Mouse (Mus musculus) embryo, embryonic 10 days (tissue): ENCODE results near the gene Sult2a7.

ENCODE experiments used
- DNase-seq: peaks from one replicate; pipeline ENCODE4 v3.0.0-alpha.2; 2015; ENCODE audit warnings: low spot score

Gene Sult2a7

DNA sequence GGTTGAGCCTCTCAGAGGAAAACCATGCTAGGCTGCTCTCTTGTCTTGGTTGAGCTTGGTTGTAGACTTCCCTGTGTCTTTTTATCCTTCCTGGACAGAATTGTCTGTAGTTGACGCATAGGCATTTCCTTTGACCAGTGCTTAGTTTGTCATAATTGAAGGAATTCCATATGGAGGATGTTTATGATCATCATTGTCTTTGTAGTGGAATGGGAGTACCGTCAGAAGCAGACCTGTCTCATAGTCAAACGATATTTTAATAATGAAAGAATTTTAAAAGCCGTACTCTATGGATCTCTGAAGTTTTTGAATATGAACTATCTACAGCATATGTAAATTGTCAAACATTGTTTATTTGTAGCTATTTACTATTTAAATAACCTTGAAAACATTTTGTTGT, at the start of gene Sult2a7:
Sult2a7 (minus strand) TSS at position 101 of the 400 bp plus-strand sequence.
- DNase-seq = no peak

GRCm38 (mm10) chr7:14525280-14525679, 31.2 kb upstream of the Sult2a7 start:
- no peak for DNase-seq

- no peak for DNase-seq
Measured at GRCm38 (mm10) chr7:14522636-14523035, 28.6 kb upstream of the Sult2a7 start.

- no peak for DNase-seq
Measured at GRCm38 (mm10) chr7:14518301-14518700, 24.3 kb upstream of the Sult2a7 start.

GRCm38 (mm10) chr7:14492886-14493285, 1.1 kb downstream of the Sult2a7 start:
- DNase-seq = no peak

DNA sequence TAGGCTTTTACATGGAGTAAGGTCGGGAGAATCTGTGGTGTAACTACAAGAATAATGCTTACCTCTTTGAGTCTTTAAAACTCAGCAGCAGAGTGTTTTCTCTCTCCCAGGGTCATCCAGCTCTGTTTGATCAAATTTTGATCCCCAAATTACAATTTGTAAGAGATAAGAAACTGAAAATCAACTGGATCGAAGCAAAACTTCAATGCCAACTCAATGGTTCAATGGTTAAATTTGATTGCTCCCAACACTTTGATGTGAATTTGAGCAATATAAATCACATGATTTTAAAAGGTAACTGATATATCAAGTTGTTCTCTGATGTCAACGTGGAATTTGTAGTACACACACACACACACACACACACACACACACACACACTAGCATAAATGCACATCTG, 47.5 kb downstream of the Sult2a7 start, which contains the start of gene Sult2a8:
Sult2a8 (minus strand) TSS at position 236 of the 400 bp plus-strand sequence.
- DNase-seq = no peak

DNA sequence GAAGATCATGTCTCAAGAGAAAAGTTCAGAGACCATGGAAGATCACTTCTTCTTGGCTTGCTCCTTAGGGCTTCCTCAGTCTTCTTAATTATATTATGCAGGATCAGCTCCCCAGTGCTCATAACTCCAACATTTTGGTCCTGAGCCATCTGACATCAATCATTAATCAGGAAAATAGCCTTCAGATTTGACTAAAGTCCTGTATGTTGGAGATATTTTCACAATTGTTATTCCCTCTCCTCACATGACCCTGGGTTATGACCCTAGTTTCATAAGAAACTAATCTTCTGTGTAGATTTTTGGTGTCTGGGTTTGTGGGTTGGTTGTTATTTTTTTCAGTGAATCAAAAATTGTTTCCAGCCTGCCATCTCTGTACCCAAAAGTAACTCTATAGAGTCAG, 54.4 kb downstream of the Sult2a7 start:
- DNase-seq = no peak

DNA sequence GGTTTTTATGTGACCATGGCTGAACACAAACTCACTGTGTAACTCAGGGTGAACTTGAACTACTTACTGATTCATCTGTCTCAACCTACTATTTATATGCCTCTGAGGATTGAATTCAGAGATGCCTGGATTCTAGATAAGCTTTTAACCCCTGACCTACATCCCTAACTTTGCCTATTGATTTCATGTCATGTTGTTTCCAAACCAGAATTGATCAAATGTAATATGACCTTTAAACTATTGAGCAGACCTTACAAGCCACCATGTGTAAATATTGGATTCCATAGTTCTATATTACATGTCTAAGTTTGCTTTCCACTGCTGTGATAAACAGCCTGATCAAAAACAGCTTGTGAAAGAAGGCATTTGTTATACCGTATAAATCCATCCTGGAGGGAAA, 55.5 kb downstream of the Sult2a7 start:
- DNase-seq = no peak

DNA sequence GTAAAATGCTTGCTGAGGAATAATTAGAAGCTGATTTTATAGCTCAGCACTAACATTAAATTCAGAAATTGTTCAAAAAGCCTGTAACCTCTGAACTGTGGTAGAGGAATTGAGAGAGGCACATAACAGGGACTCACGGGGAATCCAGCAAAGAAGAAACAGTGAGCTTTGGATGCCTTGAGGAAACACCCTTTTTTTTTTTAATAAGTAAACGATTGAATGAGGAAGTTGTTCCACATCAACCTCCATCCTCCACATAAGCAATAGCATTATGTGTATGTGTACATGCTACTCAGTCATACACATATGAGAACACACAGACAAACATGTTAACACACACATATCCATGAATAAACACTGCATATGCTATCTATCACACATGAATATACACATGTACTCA, 56.0 kb downstream of the Sult2a7 start:
- no peak for DNase-seq
